Mouse (Mus musculus): ENCODE measurements at regions not wholly inside any gene's neighbourhood (a gene's known extent, or its start where the extent isn't known, plus 50 kb on each side); places are given as distances from the start of the nearest gene placed in this dataset.
A peak's percentile ranks its signal among the peaks of the same experiment; 100 is the strongest.

DNA sequence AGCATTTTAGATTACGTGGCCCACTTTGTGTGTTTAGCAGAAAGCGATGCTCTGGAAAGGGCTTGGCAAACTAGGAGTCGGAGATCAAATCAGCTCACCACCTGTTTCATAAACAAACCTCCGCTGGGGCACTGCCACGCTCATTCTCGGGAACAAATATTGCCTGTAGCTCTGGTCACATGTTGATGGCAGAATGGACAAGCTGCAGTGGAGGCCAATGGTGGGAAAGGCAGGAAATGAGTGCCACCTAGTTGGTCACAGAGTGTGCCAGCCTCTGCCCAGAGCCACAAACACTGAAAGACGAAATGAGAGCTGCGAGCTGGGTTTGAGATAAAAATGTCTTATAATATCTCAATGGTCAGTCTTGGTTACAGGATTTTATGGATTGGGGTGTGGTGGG is 259.2 kb upstream of the Csf3r start:
- no peak for DNase-seq

DNA sequence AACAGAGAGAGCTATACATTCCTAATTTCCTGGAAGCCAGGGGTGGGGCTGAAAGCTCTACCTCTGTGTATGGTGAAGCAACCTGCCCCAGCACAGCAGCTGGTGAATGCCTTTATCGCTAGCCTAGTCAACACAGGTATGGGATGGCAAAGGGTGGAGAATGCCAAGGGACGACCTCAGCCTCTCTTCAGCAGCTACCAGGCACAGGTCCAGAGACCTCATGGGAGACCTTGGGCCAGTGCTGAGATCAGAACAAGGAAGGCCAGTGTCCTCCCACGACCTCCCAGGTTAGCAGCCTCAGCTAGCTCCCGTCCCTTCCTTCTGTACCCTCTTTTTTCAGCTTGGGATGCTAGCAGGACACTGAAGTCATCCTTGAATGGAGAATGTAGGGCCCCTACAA is 247.2 kb upstream of the Csf3r start:
- DNase-seq, result no peak

DNA sequence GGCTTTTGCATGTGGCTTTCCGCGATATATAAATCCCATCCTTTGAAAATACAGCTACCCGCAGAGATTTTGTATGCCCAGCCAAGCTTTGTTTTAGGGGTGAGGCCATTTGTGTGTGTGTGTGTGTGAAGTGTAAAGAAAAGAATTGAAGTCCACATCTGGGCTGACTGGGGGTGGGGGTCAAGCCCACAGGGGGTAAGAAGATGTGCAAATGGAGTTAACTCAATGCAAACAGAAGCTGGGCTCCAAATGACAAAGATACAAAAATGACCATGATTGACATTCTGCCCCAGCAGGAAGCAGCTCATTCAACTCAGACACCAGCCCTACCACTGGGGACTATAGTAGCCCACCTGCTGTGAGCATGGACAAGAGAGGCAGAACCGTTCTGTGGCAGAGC is 244.2 kb upstream of the Csf3r start:
- DNase-seq, result no peak

DNA sequence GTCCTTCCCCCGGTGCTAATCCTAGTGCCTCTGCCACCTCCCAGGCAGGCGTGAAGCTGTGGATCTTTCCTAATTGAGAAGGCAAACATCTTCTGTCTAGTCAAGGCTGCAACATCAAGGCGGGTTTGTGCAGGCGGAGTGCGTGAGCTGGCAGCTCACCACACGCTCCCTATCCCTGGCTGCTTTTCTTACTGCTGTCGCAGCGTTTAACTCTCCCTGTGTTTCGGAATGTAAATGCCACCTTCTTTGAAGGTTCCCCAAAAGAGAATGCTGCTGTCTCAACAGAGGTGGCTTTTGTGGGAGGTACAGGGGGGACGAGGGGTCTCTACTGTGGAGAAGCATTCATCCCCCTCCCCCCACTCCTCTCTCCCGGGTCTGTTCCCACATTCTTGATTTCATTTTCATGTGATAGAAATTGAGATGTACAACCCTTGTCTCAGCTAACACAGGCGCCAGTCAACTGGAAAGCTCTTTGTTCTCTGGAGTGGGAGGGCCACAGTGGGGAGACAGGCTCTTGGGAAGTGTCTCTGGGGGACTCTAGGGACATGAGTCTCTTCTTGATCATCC is 243.3 kb upstream of the Csf3r start:
- no peak for DNase-seq

DNA sequence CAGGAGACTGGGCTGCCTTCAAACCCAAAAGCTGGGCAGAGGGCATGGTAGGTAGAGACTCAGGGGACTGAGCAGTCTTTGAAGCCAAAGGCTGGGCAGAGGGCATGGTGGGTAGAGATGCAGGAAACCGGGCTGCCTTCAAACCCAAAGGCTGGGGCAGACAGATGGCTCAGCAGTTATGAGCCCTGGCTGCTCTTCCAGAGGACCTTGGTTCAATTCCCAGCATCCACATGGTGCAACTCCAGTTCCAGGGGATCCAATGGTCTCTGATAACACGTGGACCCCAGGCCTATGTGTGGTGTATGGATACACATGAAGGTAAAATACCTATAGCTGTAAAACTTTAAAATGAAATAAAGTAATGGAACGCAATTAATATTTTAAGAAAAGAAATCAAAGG is 242.0 kb upstream of the Csf3r start:
- DNase-seq, result no peak

DNA sequence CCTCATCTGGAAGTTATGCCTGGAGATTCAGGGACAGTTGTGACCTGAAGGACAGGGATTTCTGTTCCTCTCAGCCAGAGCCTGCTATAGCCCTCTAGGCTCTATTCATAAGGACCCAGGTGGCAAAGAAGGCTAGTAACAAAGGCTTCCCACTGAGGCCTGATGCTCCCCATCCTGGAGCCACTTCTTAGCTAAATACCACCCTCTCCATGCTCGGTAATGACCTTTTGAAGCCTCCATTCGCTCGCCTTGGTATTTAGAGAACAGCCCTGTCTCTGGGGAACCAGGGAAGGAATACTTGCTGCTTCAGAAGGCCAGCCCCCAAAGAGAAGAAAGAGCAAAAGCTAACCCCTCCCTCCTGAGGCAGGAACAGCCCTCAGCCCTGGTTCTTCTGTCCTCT is 238.3 kb upstream of the Csf3r start:
- DNase-seq, result no peak

DNA sequence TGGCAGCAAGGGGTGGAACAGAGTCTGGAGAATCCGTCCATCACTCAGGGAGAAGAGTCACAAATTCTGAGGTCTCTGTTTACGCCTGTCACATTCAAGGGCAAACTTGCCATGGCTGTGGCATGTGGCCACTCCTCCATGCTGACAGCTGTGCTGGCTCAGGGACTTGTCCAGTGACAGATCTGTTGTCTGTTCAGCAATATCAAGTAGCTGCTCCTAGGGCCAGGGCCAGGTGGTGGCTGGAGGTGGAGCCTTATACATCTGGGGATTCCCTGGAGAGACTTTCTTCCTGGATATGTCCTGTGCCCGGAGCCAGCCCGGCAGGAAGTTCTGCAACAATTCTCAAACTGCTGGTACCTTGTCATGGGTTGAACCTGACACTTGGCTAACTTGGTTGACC is 229.7 kb upstream of the Csf3r start:
- DNase-seq, result no peak

DNA sequence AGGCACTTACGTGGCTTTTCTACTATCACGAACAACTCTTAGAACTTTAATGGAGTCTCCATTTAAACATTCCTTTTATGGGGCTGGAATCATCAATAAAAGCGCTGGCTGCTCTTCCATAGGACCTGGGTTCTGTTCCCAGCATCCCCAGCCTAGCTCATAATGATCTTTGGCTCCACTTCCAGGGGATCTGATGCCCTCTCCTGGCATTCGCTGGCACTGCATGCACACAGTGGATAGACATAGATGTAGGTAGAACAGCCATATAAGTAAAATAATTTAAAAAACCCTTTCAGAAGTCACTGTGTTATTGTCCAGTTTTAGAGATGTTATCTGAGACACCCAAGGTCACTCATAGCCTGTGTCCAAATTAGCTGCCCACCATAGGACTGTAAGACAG is 216.4 kb upstream of the Csf3r start:
- DNase-seq, result no peak

DNA sequence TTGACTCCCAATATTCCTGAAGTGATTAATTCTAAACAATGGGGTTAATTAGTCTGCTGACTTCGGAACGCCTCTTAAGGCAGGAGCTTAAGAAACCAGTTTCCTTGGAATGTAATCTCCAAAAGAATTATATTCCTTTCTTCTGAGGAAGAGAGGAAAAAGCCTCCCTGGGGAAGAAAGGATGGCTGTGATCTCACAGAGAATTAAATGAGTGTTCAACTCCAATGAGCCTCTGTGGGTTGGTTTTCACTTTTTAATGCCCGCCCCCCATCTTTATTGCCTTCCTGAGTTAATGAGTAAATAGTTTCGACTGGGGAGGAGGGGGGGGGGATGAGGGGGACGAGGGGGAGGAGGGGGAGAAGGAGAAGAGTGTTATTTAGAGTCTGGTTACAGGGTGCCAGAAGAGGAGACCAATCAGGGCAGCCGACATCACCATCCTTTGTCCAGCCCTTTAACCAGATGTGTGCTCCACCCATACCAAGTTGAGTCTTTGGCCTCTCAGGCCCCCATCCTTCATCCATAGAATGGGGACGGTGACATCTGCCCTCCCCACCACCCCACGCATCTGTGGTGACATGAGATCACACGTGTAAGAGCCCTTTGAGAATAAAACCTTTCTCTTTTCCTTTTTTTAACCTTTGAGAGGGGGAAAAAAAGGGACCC is 214.8 kb upstream of the Csf3r start:
- no peak for DNase-seq

DNA sequence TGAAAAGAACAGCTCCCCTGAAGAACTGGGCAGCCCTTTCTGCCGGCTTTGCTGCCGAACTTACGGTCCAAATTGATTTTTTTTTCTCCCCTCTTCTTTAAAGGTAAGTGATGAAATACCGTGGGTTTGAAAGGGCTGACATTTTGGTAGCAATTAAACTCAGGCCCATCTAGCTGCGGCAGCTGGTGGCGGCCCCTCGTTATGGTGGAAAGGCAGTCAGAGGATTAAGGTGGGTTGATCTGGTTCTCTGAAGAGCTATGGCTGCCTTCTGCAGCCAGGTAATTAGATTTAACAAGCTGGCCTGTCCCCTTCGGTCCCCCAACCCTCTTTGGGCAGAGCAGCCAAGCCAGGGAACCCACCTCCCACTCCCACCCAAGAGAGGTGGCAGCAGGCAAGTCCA is 214.1 kb upstream of the Csf3r start:
- DNase-seq, result no peak

DNA sequence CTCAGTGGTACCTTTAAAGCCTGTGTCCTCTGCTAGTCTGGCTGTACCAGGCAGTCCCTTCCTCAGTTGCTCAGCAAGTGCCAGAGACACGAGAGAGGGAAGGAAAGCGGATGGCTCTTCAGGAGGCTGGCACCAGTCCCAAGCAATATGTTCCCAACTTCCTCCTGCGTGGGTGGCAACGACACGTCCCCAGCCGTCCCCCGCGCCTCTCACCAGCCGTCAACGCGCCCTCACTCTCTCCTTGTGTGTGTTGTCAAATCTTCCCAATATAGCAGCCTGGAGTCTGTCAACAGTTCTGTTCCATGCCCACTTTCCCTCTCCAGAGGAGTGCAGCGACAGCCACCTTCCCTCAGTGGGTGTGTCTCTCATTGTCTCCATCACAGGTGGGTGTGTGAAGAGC is 210.0 kb upstream of the Csf3r start:
- no peak for DNase-seq

DNA sequence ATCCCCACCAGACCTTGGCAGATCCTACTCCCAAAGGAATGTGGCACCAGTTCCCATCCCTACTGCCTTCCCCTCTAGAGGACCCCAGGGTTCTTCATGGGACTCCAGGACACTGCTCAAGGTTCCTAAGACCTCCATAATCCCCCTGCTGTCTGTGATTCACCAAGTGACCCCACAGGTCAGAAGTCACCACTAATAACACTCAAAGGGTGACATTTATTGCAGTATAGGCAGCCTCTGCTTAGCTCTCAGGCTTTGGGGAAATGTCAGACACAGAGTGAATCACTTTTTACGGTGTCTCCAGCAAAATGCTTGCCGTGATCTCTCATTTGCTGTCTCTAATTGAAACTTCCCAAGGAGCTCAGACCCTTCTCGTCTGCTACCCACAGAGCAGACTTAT is 209.1 kb upstream of the Csf3r start:
- DNase-seq, result no peak

DNA sequence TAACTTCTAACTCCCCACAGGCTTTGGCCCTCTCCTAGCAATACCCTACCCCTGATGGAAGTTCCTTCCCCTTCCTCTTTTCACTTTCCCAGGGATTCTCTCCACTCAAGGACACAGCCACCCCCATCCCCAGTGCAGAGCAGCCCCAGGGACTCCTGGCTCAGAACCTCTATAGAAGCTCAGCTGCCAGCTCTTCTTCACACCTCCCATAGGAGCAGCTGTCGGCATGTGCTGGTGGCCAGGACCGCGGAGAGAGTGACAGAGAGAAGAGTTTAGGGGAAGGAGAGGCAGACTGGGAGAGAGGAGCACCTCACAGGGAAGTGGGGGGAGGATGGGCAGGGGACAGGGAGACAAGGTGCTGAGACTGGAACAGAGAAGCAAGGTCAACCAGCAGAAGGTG is 199.8 kb upstream of the Csf3r start:
- DNase-seq, result no peak

DNA sequence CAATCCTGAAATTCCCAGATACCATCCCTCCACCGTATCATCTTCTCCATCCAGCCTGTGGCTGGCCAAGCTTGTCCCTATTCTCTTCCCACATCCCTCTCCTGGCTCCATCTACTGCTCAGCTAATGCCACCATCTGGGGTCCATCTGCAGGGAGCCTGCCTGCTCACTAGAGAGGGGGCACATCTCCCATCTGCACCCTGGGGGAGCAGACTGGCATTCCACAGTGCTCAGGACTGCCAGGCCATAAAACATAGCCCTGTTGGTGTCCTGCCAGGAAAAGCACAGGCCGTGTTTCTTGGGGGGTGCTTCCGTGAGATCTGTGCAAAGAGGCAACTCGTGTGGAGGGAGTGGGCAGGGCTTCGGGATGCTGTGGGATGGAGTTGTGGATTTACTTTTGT is 197.9 kb upstream of the Csf3r start:
- DNase-seq, result no peak

DNA sequence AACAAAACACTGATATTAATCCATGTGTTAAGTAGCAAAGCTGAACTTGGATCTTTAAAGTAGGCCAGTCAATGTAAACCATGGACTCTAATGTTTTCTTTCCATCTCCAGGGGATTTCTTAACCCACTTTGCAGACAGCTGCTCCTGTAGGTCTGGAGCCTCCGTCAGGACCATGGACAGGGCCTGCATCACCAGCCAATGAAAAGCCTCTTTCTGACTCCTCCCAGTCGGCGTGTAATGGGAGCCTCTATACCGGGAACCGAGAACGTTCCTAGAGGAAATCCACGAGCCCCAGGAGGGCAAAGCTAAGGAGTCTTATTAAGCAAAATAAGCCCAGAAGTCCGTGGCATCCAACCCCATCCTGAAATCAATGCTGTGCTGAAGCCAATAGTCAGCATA is 189.1 kb upstream of the Csf3r start:
- no peak for DNase-seq

DNA sequence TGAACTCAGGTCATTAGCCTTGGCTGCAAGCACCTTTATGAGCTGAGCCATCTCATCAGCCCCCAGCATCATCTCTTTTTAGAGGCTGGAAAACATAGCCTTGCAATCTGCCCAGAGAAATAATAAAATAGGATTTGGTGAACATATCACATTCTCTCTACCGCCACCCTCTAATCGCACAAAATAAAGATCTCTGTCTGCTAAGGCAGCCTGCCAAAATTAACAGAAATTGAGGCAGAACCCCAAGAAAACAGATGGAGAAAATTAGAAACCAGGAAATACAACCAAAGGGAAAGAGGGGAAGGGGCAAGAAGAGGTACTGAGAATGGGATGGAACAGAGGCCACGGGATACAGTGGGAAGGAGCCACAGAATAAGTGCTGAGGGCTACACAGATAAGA is 176.8 kb upstream of the Csf3r start:
- DNase-seq, result no peak

DNA sequence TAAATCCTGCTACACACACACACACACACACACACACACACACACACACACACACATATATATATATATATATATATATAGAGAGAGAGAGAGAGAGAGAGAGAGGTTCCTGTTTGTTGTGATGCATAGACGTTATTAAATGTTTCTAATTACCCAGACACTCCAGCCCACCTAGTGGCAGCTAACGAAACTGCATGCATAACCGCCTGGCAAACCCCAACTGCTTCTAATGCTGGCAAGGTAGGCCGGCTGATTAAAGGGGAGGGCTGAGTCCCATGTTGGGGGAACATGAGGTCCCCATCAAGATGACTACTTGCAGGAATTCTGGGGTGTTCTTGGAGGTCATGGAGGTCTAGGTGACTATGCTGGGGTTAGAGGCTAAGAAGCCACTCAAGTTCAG is 174.1 kb upstream of the Csf3r start:
- peak; percentile 18 to 24 for DNase-seq

DNA sequence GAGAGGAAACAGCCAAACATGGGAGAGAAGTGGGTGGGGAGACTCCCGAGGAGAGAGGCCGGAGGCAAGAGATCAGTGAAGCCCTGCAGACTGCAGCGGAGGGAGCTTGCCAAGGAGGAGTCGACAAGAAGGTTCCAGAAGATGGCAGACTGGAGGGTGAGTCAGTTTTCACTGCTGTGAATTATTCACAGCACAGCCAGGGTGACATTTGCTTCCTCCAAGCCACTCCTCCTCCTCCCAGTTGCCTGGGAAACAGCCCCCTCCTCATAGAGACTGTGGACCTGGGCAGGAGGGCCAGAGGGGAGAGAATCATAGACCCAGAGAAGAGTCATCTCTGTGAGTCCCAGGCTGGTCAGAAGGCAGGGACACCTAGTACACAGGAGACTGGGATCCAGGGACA is 171.8 kb upstream of the Csf3r start:
- no peak for DNase-seq

DNA sequence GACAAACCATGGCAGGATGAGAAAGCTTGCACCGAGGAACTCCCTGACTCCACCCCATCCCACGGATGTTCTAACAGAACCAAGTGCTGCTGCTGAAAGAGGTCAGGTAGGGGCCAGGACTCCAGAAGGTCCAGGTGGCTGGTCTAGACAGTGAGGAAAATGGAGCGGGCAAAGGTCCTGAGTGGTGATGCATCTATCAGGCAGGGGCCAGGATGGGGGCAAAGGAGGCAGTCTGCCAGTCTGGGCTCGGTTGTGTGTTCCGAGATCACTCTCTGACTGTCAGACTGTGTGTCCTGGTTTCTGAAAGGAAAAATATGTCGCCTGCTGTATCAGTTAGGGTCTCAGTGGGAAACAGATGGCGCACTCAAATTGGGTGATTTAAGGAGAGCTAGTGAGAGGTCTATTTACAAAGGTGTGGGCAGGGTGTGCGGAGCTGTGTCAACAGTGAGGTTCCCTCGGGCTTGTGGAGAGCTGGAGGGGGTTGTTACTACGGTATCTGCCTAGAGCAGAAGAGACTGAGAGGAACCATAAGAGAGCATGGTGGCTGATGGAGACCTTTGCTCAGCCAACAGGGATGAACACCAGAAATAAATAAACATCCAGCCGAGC is 168.3 kb upstream of the Csf3r start:
- no peak for DNase-seq

DNA sequence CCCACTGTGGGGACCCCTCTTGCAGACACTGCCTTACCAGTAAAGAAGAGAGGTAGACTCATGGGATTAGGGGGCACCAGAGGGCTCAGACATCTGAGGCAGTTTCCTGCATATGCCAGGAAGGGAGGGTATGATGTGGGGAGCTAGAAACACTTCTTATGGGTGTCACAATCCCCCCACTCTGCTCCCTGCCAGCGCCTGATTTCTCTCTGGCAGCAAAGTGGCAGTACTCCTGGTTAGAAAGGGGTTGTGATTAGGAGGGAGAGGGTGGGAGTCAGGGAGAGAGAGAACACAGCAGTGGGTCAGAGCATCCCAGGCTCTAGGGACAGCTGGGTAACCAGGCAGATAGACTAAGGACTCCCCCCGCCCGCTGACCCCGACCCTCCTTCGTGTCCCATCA is 167.6 kb upstream of the Csf3r start:
- DNase-seq, result no peak

DNA sequence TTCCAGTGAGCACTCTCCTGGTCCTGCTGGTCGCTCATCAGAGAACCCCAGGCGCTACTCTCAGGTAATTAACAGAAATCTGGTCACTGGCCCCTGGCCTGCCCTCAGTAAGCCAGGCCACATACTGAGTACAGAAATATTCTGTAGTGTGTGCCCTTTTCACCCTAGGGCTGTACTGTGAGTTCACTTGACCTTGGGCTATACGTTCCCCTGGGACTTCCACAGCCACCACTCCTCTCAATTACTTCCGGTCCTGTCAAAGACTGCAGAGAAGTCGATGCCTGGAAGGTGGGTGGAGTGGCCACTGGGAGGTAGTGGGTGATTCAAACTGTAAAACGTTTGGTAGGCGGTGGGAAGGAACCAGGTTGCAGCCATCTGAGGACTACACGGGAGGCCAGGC is 159.3 kb upstream of the Csf3r start:
- DNase-seq, result no peak

DNA sequence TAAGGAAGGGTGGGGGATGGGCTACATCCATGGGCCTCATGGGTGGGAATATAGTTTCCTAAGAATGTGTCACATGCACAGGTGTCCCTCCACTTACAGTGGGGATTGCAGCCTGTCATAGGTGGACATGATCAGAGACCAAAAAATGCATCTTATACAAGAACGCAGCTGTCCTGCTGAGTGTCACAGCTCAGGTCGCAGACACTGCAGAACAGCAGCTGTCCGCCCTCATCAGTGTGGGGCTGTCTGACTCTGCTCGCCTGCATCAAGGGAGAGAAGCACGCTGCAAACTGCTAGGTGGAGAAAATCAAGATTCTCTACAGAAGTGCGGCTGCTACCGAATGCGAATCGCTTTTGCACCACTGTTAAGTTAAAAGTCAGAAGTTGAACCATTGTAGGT is 158.6 kb upstream of the Csf3r start:
- DNase-seq, result no peak

DNA sequence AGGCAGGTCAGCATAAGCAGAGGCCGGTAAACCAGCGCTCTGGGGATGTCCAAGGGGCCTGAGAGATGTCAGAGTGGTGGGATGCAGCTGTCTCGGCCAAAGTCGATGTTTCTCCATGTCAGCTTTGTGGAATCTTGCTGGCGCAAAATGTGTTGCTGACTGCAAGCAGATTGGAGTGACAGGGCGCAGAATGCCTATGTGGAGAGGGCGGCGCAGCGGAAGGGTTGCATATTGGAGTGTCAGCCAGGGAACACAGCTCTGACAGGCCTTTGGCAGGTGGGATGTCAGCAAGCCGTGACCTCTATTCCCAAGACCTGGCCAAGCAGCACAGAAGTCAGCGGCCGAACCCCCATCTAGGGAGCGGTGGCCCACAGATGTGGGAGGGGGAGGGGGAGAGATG is 153.1 kb upstream of the Csf3r start:
- no peak for DNase-seq

DNA sequence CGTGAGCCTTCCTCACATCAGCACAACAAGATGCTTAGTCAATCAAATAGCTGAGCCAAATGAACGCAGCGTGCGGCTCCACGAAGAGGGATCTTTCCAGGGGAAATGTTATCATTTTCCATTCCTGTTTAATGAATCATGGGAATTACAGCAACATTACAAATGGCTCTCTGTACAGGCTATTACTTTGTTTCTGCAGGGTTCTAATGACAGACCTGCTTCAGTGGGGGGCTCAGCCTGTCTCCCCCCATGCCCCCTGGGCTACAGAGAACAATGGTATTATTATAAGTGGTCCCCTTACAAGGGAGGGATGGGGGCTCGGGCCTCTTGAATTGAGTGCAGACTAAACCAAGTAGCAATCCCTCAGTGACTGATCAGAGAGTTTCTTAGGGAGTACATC is 144.3 kb upstream of the Csf3r start:
- no peak for DNase-seq

DNA sequence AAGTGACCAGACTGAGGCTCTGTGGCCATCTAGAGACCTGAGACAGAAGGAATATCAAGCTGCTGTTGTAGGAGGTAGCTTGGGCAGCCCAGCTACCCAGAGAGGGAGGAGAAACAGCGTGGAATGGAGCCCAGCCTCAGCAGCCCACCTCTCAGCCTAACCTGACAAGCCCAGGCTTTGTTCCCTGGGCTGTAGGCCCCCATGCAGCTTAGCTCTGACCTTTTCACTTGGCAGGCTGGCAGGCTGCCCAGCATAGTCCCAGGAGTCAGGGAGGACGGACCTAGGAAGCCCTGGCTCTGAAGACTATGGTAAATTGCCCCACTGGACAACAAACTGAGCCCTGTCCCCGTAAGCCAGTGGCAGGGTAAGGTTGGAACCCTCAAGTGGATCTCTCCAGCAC is 141.8 kb upstream of the Csf3r start:
- no peak for DNase-seq
